ENCODE assay signal across 8 mouse cellular contexts in genomic region chr15:12009712-12010601, GRCm38 (mm10). TPM values are rescaled to one million over a fixed set of nuclear protein-coding genes. Genes with fewer than 3 reads are reported as not detected.
DNase-seq lines count a peak whose midpoint lies in the region; ATAC-seq lines count a peak whose summit lies in the region.

No protein-coding gene starts in this region.

- 0 out of 2 replicates have a peak overlapping the region, but pooled peaks have one; percentile 6 for H3K4me2 ChIP-seq in midbrain, embryonic 11.5 days
- H3K4me2 ChIP-seq in forebrain, embryonic 15.5 days (replicated peaks): peak overlapping the region; percentile 6; the same call in 1 of the 2 replicates
- peak overlapping the region; percentile 49 for H3K4me2 ChIP-seq in limb, embryonic 15.5 days

- no peak overlapping the region for H3K9ac ChIP-seq in midbrain, embryonic 11.5 days (ENCODE audit: low read length)
- no peak overlapping the region for H3K9ac ChIP-seq in forebrain, embryonic 15.5 days (replicated peaks)
- no peak overlapping the region for H3K9ac ChIP-seq in limb, embryonic 15.5 days

- peak; percentile 49 for DNase-seq in midbrain, embryonic 11.5 days (ENCODE audit: low spot score, missing footprints)
- no peak for DNase-seq in midbrain, embryonic 10.5 days (ENCODE audit: low spot score)
- DNase-seq in right cerebral cortex, postnatal 25 days: no peak
- DNase-seq in adipocyte (ENCODE audit: low spot score): no peak
- DNase-seq in cerebellum, adult 9-10 months: no peak

- WGBS in midbrain, embryonic 11.5 days: 73% methylated on average over 23 of the region's 23 CpGs
- 75% methylated on average over 23 of the region's 23 CpGs for WGBS in midbrain, embryonic 10.5 days
- WGBS in forebrain, embryonic 15.5 days: 79% methylated on average over 23 of the region's 23 CpGs
- 53% methylated on average over 23 of the region's 23 CpGs for WGBS in limb, embryonic 15.5 days

- H3K9me3 ChIP-seq in midbrain, embryonic 11.5 days (ENCODE audit: control insufficient read depth, low read length): no peaks in the 10 kb centered on the region
- no peaks in the 10 kb centered on the region for H3K9me3 ChIP-seq in midbrain, embryonic 10.5 days (replicated peaks)
- H3K9me3 ChIP-seq in forebrain, embryonic 15.5 days: no peaks in the 10 kb centered on the region
- no peaks in the 10 kb centered on the region for H3K9me3 ChIP-seq in limb, embryonic 15.5 days

- H3K4me3 ChIP-seq in midbrain, embryonic 11.5 days (ENCODE audit: low read depth, low read length): no peak overlapping the region
- no peak overlapping the region for H3K4me3 ChIP-seq in midbrain, embryonic 10.5 days
- peak overlapping the region; percentile 5; the same call in 1 of the 2 replicates for H3K4me3 ChIP-seq in forebrain, embryonic 15.5 days
- H3K4me3 ChIP-seq in limb, embryonic 15.5 days: peak overlapping the region; percentile 31

- no peaks in the 10 kb centered on the region for H3K36me3 ChIP-seq in midbrain, embryonic 11.5 days (ENCODE audit: control insufficient read depth, insufficient read depth, low read length)
- H3K36me3 ChIP-seq in midbrain, embryonic 10.5 days: no peaks in the 10 kb centered on the region
- H3K36me3 ChIP-seq in forebrain, embryonic 15.5 days: no peaks in the 10 kb centered on the region
- H3K36me3 ChIP-seq in limb, embryonic 15.5 days: no peaks in the 10 kb centered on the region

- no peaks in the 10 kb centered on the region for H3K4me1 ChIP-seq in midbrain, embryonic 11.5 days (ENCODE audit: control insufficient read depth, insufficient read depth, low read length)
- no peaks in the 10 kb centered on the region for H3K4me1 ChIP-seq in midbrain, embryonic 10.5 days
- H3K4me1 ChIP-seq in forebrain, embryonic 15.5 days: no peaks in the 10 kb centered on the region
- H3K4me1 ChIP-seq in limb, embryonic 15.5 days: peaks cover 5% of the 10 kb centered on the region; the same call in 1 of the 2 replicates

- H3K27me3 ChIP-seq in midbrain, embryonic 11.5 days (ENCODE audit: control insufficient read depth, insufficient read depth, low read length): no peaks in the 10 kb centered on the region
- H3K27me3 ChIP-seq in midbrain, embryonic 10.5 days (ENCODE audit: low read depth, poor library complexity, severe bottlenecking): no peaks in the 10 kb centered on the region
- no peaks in the 10 kb centered on the region for H3K27me3 ChIP-seq in forebrain, embryonic 15.5 days
- no peaks in the 10 kb centered on the region for H3K27me3 ChIP-seq in limb, embryonic 15.5 days

- H3K27ac ChIP-seq in midbrain, embryonic 11.5 days (ENCODE audit: low read depth, low read length): no peak overlapping the region
- no peak overlapping the region for H3K27ac ChIP-seq in midbrain, embryonic 10.5 days (replicated peaks)
- H3K27ac ChIP-seq in forebrain, embryonic 15.5 days (replicated peaks): no peak overlapping the region
- H3K27ac ChIP-seq in limb, embryonic 15.5 days: no peak overlapping the region

- ATAC-seq in midbrain, embryonic 11.5 days (ENCODE audit: low FRiP score): no peak
- ATAC-seq in forebrain, embryonic 15.5 days (replicated peaks): no peak
- no peak for ATAC-seq in limb, embryonic 15.5 days (ENCODE audit: insufficient number of reproducible peaks, low FRiP score, low TSS enrichment, low read depth)
- ATAC-seq in monocyte, adult 5-6 weeks (replicated peaks; ENCODE audit: insufficient number of reproducible peaks, low FRiP score, low TSS enrichment, poor library complexity, severe bottlenecking): peak; percentile 60

RNA-seq across cellular contexts. Expression of gene Sub1, which starts 13.2 kb away (rescaled TPM):
- polyA plus RNA-seq in midbrain, embryonic 11.5 days (2014; fragmentation: Nextera tagmentation; extraction: Ambion mirVana): 798 and 807 TPM in 2 replicates
- 721 and 804 TPM in 2 replicates for polyA plus RNA-seq in midbrain, embryonic 10.5 days (2016; fragmentation: Nextera tagmentation; extraction: Ambion mirVana)
- 465 and 483 TPM in 2 replicates for polyA plus RNA-seq in forebrain, embryonic 15.5 days (2015; fragmentation: Nextera tagmentation; extraction: Ambion mirVana)
- 659 and 669 TPM in 2 replicates for polyA plus RNA-seq in limb, embryonic 15.5 days (2015; fragmentation: Nextera tagmentation; extraction: Ambion mirVana)
- total RNA-seq in monocyte, adult 5-6 weeks (2017): 663 to 950 TPM (median 750 TPM) in 3 replicates

Comparison
In these comparisons a context has a peak if more than half of its experiments do, and no peak if none do; other contexts are left out.
1. H3K4me3 ChIP-seq: peak in forebrain, embryonic 15.5 days (single experiment) and limb, embryonic 15.5 days (single experiment); none in midbrain, embryonic 11.5 days (single experiment) and midbrain, embryonic 10.5 days (single experiment).
2. Peak in every context shown above with its lines, with median percentiles within 50 percentile points of each other: H3K4me2 ChIP-seq.